Mouse (Mus musculus): ENCODE measurements around the gene Myo15b.

Myo15b gene

DNA sequence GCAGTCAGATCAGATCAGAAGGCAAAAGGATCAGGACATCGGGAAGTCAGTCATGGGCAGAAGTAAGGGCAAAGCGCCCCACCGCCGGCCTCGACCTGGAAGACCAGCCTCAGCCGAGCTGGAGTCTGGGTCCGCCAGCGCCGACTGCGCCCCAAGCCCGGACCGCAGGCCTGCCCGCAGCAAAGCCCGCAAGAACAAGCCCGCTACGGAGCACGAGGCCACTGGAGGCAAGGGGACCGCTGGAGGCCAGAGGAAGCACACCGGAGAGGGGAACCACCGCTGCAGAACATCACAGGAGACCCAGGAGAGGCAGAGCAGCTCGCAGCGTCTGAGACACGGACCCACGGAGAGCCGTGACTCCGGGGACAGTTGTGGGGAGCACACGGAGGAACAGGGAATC, at the start of gene Myo15b:
Gene Myo15b, plus strand, starts transcription at position 53 of the 400 bp plus-strand sequence.
- DNase-seq (ENCODE audit: extremely low read depth, low read depth, low spot score): no peak

DNA sequence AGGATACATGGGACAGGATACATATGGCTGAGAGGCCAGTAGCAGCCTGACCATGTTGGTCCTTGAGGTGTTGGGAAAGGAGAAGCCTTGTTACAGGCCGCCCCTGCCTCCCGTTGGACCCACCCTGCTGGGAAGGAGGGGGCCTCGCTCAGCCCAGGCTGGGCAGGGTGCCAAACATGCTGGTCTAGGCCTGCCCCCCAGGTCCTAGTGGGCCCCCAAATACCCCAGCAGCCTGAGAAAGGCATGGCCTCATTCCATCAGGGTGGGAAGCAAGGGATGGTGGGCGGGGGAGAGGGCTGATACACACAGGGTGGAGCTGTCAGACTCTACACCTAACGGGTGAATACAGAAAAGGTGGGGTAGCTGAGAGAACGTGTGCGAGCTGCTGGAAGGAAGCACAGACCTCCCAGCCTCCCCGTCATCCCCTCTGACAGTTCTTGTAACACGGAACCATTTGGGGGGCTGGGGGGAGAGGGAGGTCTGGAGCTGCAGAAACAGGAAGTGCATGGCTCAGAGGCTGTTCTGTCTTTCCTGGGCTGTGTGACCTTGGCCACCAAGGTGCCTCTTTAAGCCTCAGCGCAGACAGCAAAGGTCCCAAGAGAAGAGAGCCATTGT, 49.4 kb upstream of the Myo15b start:
- DNase-seq (ENCODE audit: extremely low read depth, low read depth, low spot score): no peak

DNA sequence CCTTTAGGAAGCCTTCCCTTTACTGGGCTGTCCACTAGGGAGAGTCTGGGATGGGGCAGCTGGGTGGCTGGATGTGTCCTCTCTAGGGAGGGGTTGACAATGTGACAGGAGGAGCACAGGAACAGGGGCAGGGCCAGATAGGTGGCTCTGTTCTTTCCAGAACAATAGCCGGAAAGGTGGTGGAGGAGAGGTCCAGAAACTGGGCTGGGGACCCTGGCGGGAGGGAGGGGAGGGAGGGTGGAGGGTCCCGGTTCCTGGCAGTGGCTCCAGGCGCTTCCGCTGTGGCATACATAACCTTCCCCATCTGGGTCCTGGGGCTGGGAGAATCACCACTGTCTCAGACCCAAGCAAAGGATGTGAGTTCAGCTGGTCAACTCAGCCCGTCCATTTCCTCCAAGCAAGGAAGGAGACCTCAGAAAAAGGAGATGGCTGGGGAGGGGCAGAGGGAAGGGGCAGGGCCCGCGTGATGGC, 48.9 kb upstream of the Myo15b start:
- DNase-seq (ENCODE audit: extremely low read depth, low read depth, low spot score): no peak

DNA sequence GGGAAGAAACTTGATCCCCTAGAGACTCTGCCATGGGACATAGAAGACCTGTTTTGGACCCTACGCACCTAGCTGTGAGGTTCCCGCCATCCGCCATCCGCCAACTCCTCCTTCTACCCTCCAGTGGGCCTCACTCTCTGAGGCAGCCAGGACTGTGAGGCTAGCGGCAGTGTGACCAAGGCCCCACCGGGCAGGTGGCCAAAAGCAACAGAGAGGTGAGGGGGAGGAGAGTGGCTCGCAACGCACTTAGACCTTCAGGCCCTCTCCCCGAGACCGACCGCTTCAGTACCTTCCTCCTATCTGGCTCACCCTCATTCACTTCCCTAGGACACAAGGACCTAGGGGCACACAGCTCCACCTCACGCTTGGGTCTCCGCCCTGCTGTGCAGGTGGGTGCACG, 47.8 kb upstream of the Myo15b start:
- no peak for DNase-seq (ENCODE audit: extremely low read depth, low read depth, low spot score)

DNA sequence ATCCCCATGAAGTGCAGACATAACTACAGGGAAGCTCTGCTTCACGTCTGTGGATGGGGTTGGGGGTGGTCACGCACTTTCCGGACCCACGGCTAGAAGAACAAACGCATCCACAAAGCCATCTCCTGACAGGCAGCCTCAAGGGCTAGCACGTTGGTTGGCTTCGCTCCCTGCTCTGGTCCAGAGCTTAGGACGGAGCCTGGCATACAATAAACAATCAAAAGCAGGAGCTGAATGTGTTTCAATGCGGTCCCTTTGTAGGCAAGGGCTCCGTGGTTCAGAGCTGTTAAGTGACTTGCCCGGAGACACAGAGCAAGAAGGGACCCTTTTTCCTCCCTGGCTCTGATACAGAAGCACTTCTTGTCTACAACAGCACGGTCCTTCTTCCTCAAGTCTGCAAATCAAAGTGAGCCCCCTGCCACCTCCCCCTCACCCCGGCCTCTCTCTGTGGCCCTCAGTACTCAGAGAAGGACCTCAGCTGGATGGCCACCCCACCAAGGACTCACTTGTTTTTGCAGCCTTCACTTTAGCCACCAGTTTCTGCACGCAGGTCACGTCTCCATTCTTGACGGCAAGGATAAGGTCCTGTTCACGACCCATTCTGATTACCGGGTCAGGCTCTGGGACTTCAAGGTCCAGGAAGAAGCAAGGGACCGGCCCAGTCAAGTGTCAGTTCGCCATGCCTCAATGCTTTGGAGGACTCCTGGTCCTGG, 46.7 kb upstream of the Myo15b start:
- DNase-seq (ENCODE audit: extremely low read depth, low read depth, low spot score): no peak

DNA sequence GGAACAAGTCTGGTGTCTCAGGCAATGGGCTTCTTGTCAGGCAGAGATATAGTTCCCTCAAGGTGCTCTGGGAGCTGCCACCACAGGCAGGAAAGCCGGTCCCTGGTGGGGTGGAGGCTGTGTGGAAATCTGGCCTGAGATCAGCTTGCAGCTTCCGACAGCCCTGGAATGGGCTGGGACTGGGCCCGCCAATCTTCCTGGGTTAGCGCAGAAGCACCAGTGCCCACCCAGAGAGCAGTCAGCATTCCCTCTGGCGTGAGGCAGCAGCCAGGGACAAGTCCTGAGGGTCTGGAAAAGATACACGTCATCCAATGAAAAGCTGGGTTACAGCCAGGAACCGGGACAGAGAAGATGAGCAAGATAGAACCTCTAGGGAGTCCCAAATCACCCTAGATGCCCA, 46.1 kb upstream of the Myo15b start:
- DNase-seq (ENCODE audit: extremely low read depth, low read depth, low spot score): no peak

DNA sequence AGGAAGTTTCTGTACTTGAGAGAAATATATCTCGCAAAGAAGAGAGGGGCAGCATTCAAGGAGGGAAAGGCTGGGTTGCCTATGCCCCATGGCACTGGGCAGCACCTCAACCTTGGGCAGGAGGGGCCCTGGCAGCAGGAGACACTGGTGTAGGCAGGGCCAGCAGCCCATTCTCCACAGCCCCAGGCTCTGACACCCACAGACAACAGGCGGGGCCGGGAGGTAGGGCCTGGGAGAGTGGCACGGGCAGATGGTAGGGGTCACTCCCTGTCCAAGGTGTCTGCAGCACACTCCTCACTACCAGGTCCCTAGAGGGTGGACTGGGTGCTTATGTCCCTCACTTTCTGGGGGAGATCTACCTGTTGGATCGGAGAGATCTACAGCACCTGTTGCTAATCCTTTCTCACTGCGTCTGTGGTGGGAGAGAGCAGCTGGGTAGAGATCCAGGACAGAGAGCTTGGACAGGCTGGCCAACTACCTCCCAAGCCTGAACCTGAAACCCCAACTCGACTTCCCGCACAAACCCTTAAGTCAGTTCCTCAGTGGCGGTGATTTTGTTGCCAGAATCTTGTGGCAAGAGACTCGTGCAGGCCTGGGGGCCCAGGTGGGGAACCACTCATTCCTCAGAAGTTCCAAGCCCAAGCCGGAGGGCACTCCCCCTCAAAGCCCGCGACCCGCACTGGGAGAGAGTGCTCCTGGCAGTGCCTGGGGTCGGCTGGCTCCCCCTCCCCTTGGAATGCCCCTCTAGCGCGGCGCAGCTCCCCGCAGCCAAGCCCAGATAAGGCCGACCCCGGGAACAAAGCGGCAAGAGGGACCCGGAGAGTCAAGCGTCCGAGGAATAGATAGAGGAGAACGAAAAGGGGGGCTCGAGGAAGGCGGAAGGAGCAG, 45.4 kb upstream of the Myo15b start:
- DNase-seq (ENCODE audit: extremely low read depth, low read depth, low spot score): no peak

DNA sequence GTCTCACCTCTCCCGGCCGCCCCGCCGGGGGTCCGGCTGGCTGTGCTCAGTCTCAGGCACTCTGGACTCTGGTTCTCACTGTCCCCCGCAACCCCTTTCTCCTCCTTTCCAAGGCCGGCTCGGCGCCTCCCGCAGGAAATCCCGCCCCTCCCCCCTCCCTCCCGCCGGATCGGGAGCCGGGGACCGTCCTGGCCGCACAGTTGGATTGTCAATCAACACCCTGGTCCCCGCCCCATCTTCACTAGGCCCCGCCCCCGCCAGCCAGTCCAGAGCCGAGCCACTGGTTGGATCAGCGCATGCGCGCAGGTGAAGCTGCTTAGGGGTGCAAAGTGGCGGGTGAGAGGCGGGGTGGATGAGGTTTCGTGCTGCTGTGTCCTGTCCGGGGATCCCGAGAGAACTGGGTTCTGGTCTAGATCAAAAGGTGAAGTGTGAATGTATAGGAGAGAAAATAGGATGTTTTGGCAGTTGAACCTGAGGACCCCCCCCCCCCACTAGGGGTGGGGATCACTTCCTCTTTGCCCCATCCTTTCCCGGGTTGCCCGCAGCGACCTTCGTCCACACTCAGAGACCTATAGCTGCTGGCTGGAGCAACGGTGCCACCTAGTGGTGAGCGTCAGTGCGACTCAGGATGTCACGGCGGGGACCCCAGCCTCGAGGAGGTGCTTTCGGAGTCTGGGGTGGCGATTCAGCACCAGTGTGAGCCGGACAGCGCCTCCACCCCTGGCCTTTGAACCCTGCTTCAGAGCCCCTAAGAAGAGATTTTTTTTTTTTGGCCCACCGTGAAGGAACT, 44.5 kb upstream of the Myo15b start, which contains the start of gene Caskin2:
Gene Caskin2, minus strand, starts transcription at position 133 of the 790 bp plus-strand sequence.
- DNase-seq (ENCODE audit: extremely low read depth, low read depth, low spot score): no peak

DNA sequence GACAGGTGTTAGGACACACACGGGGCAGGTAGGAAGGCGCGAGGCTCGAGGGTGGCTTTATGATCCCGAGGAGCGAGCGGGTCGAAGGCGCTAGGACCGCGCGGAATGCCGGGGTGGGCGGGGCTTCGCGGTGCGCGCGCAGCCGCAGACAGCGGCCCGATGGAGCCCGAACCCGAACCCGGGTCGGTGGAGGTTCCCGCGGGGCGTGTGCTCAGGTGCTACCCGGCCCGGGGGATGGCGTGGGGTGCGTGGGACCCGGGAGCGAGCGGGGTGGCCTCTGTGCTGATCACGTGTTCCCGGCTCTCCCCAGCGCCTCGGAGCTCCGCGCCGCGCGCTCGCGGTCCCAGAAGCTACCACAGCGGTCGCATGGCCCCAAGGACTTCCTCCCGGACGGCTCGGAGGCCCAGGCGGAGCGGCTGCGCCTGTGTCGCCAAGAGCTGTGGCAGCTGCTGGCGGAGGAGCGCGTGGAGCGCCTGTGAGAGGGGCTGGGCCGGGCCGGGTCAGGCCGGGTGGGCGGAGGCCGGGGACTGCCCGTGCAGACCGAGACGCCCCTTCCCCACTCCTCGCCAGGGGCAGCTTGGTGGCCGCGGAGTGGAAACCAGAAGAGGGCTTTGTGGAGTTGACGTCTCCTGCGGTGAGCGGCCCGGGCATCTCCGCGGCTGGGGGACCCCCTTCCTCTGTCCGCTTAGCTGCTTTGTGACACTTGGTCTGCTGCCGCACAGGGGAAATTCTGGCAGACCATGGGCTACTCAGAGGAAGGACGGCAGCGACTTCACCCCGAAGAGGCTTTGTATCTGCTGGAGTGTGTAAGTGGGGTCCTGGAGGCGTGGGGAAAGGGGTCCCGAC, 43.4 kb upstream of the Myo15b start, which contains the start of gene Tsen54:
Gene Tsen54, plus strand, starts transcription at position 120 of the 846 bp plus-strand sequence.
- DNase-seq (ENCODE audit: extremely low read depth, low read depth, low spot score): no peak

DNA sequence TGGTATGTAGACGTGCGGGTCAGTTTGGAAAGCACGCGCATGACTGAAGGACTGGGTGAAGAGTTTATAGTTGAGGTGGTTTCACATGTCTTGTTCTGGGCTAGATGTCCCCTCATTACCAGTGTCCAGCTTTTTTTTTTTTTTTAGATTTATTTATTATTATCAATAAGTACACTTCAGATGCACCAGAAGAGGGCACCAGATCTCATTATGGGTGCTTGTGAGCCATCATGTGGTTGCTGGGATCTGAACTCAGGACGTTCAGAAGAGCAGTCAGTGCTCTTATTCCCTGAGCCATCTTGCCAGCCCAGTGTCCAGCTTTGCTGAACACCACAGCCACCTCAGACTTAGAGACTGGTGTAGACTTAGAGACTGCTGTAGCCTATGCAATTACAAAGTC, 40.9 kb upstream of the Myo15b start:
- no peak for DNase-seq (ENCODE audit: extremely low read depth, low read depth, low spot score)

DNA sequence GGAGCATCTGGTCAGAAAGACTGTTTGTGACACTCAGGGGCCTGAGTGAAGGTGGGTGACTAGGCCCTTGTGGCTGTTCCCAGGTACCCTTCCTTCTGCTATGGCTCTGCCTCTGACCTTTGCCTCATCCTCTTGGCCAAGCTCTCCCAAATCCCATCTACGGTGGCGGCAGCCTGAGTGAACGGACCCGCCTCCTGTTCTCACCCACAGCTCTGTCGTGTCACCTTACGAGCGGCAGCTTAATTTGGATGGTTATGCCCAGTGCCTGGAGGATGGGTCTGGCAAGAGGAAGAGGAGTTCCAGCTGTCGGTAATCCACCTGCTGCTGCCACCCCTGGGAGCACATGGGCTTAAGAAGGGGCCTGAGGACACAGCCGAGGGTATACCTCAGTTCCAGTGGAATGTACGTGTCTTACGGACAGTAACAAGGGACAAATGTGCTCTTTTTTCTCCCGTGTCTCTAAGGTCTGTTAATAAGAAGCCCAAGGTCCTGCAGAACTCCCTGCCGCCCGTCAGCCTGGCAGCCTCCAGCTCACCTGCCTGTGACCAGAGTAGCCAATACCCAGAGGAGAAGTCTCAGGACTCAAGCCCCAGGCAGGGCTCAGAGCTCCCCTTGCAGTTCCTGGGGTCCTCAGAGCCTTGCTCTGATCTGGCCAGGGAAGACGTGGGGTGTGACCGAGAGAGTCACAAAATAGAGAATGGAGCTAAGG, 38.1 kb upstream of the Myo15b start:
- DNase-seq (ENCODE audit: extremely low read depth, low read depth, low spot score): no peak

DNA sequence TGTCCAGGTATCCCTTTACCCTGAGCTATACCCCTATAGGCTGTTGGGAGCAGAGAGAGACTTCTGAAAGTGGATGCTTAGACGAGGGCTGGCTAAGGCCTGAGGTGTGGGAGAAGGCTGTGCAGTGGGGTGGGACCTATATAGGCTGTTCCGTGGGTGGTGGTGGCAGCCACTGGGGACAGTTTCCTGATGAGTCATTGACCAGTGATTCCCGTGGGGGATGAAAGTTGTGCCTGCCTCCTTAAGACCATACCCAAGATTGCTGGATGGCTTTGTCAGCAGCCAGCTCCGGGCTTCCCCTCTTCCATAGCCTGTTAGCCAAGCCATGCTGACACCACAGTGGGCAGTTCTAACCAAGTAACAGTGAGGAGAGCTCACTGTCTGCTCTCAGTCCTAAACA, 37.2 kb upstream of the Myo15b start:
- DNase-seq (ENCODE audit: extremely low read depth, low read depth, low spot score): no peak

DNA sequence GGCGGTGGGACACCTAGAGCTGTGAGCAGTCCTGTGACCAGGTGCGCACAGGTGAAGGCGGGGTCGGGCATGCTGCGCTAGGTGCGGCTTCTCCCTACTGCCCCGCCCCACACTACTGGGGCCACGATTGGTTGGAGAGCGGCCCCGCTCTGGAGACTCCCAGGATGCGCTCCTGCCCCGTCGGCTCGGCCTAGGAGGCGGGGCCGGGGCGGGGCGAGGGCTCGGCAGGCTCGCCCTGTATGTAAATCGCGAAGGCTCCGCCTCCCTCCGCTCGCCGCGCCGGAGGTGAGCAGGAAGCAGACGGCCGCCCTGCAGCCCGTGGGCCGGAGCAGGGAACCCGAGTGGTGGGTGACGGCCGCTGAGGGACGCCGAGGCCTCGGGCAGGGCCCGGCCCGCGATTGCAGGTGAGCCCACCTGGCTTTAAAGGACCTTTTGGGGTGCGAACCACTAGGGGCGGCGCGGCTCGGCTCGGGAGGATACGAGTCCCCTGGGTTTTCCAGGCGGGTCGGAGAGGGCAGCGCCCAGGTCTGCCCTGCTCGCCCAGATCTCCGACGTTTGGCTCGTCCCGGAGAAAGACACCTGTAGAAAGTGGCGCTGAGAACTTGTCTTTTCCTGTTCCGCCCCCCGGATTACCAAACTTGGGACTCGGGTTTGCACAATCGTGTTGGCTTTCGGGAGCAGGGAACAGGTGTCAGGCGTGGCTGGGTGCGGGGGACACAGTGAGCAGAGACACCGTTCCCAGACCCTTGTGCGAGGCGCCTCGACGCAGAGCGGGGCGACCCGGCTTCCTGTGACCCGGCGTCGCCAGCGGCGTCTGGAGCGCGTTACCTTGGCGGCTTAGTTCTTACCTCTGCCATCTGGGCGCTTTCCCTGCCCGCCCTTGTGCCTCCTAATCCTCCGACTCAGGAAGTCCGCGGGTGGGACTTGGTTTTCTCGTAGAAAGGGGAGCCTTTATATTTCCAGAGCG, 34.1 kb upstream of the Myo15b start, which contains the start of gene Llgl2:
Gene Llgl2, plus strand, starts transcription at position 276 of the 967 bp plus-strand sequence.
- DNase-seq (ENCODE audit: extremely low read depth, low read depth, low spot score): no peak

DNA sequence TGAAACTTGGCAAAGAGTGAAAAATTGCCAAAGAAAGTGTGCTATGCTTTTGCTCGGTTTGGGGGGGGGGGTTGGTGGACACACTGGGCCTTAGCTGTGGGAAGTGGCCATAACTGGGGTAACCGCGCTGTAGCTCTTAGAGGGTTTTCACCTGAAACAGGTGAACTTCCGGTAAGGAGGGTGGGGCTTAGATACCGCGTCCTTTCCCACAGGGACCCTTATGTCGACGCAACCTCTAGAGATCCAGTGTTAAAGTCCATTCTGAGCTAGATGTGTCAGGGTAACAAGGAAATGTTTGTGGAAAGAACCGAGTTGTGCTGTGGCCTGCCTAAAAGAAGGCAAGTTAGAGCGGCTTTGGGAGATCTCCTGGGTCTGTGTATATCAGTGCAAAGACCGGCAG, 33.4 kb upstream of the Myo15b start:
- DNase-seq (ENCODE audit: extremely low read depth, low read depth, low spot score): no peak

DNA sequence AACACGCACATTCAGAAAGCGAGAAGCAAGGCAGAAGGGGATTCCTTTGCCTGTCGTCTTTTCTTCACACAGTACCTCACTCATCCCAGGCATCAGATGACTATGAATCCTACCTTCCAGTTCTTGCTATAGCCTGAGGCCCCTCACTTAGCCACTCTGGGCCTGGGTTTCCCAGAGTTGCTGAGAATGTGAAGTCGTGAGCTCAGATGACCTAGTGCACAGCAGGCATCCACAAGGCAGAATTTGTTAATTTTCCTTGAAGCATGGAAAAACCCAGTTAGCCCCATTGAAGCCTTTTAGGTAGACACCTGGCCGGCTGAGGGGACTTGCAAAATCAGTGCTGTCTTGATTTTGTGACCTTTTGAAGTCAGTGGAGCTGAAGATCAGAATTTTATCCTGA, 31.7 kb upstream of the Myo15b start:
- no peak for DNase-seq (ENCODE audit: extremely low read depth, low read depth, low spot score)

DNA sequence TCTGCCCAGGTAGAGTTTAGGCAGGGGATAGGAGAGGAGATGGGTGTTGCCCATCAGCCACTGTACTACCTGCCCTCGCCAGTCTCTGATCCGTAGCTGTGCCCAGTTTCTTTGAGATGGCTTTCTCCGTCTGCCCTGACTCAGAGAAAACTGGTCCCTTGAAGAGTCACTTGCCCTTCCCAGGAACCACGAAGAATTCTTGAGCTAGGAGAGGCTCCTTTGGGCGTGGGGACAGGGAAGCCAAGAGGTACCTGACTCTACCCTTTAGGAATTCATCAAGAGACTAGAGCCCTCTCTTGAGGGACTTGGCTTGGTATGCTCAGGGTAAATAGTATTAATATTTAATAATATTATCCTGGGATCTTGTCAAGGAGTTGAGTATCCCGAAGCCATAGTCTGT, 30.6 kb upstream of the Myo15b start:
- DNase-seq (ENCODE audit: extremely low read depth, low read depth, low spot score): no peak

DNA sequence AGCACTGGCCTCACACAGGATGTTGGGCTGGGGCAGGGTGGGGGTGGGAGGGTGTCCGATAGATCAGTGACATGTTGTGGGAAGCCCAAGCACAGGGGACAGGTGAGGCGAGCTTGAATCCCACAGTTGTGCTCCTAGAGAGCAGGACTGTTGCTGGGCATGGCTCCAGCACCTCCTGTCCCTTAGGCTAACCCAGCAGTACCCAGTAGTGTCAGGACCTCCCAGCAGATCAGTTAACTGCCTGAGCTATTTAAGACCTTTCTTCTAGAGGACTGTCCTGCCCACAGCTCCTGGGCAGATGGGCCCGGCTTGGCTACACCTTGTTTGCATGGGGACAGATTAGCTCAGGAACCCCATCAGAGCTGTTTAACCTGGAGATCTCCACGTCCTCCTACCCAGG, 29.2 kb upstream of the Myo15b start:
- no peak for DNase-seq (ENCODE audit: extremely low read depth, low read depth, low spot score)

All from fat pad, adult 2 months (tissue).